Mouse (Mus musculus): ENCODE measurements around the gene Gtf2h3.
"Not testable (repeated sequence)": the region's sequence is repeated elsewhere in the genome, so short reads cannot be mapped to it uniquely, and the experiment has no call there.

The Gtf2h3 gene

DNA sequence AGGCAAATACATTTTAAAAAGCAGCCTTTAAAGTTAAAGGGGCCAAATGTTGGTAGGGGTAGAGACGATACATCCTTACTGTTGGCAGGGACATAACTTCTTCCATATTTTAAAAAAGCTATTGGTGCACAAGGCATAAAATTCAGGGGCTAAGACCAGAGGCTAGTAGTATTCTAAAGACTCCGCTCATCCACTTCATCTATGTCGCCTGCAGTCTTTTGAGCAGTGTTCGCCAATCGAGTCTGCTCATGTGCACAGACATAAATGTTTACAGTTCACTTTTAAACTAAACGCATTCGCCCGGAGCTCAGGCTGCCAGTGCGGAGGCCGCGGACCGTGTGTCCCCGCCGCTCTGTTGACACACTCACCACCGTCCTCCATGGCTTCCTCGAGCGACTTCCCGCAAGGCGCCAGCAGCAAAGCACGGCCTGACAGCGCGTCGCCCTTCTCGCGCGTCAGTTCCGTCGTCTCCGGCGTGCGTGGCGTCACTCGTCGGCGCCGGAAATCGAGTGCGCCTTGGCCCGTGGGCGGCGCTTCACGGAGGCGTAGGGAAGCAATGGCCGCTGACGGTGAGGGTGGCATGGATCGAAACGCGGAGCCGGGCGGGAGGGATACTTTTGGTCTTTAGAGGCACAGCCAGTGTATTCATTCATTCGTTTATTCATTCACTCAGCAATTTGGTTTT lies at the start of gene Gtf2h3, which contains the start of gene Eif2b1:
Gene Gtf2h3 (plus strand): TSS at position 508 of the 685 bp plus-strand sequence.
Gene Eif2b1 (minus strand): TSS at position 499 of the 685 bp plus-strand sequence.
- peak; percentile 95 for DNase-seq

GRCm38 (mm10) chr5:124529191-124529651 lies 49.7 kb upstream of the Gtf2h3 start:
- no peak for DNase-seq

- no peak for DNase-seq
Observed at GRCm38 (mm10) chr5:124529697-124530096, 49.2 kb upstream of the Gtf2h3 start.

- peak; percentile 82 for DNase-seq
Observed at GRCm38 (mm10) chr5:124530655-124531582, 48.0 kb upstream of the Gtf2h3 start, which contains the start of gene Rilpl1. Gene Rilpl1 (minus strand): TSS chr5:124531391.

DNA sequence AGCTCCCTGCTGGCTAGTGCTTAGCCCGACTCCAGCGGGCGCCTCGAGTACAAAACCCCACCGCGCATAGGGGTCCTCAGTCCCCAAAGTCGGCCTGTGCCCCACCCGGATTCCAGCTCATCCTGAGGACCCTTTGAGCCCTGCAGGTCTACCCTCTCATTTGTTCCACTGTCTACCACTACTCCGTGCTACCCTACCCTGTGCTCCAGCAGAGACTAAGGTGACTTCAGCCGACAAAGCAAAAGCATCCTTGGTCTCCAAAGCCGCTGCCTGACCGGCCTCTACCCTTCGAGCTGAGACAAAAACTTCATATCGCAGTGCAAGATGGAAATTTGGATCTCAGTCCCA lies 47.4 kb upstream of the Gtf2h3 start:
- DNase-seq: no peak

DNA sequence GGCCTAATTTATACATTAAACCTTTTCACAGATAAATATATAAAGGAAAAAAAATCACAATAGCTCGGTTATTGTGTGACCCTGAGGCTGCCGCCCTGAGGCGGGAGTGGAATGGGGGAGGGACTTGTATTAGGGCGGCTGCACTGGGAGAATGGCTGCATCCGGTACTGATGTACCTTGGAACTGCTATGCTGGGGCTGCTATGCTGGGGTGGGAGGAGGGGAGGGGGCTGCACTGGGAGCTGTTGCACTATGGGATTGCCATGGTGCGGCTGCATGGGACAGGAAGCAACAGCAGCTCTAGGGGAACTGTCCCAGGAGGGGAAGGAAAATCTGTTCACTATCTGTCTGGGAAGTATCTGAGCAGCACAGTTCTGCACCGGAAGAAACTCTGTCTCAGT lies 46.5 kb upstream of the Gtf2h3 start:
- no peak for DNase-seq

GRCm38 (mm10) chr5:124535016-124535415 lies 43.9 kb upstream of the Gtf2h3 start:
- DNase-seq: no peak

DNA sequence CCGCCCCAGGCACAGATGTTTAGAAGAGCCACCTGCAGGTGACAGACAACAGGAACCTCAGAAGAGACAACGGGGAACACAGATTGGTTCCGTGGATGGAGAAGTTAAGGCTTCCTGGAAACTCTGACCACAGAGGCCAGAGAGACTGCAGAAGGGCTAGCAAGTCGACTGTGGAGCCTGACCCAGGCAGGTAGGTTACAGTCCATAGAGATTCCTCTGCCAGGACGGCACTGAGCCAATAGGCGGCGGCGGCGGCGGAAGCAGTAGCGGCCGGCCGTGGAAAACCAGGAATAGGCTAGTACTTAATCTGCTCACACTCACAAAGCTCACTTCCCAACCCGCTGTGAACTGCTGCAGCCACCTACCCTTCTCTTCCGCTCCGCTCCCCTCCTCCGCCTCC lies 42.2 kb upstream of the Gtf2h3 start:
- DNase-seq: peak; percentile 43

DNA sequence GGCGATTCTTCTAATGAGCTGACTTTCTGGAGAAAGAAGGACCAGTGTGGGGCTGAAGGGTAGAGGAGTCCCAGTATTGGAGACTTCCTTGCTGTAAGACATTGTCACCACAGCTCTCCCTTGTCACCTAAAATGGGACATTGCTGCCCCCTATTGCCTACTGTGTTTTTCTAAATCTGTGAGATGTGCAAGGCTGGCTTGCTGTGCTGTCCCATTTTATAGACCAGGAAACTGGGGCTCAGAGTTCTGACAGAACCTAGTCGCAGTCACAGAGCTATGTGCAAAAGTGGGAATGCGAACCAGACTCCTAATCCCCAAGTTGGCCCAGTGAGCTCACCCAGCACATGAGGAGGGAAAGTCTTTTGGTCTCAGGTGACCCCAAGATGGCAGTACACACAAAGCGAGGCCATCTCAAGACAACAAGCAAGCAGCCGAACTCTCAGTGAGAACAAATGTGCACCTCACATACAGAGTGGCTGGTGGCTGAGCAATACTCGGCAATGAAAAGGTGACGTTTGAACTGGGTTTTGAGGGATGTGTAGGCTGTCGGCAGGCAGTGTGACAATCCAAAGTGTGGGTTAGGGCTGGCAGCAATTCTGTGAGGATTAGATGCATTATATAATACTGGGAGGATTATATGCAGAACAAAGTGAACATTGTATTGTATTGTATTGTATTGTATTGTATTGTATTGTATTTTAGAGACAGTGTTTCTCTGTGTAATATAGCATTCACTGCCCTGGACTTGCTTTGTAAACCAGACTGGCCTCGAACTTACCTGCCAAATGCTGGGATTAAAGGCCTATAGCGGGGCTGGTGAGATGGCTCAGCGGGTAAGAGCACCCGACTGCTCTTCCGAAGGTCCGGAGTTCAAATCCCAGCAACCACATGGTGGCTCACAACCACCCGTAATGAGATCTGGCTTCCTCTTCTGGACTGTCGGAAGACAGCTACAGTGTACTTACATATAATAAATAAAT lies 39.8 kb upstream of the Gtf2h3 start:
- peak; percentile 76 for DNase-seq

DNA sequence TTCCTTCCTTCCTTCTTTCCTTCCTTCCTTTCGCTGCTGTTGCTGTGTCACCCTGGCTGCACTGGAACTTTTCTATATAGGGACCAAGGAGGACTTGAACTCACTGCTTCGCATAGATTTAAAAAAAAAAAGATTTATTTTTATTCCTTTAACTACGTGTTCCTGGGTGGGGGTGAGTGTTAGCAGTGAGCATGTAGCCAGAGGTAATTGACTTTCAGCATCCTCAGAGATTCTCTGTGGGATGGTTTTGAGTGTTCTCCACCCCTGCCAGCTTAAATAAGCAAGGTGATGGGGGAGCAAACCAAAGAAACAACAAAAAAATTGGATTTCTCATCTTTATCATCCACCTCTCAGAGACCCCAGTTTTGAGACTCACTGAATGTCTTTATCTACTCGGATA lies 39.0 kb upstream of the Gtf2h3 start:
- no peak for DNase-seq

DNA sequence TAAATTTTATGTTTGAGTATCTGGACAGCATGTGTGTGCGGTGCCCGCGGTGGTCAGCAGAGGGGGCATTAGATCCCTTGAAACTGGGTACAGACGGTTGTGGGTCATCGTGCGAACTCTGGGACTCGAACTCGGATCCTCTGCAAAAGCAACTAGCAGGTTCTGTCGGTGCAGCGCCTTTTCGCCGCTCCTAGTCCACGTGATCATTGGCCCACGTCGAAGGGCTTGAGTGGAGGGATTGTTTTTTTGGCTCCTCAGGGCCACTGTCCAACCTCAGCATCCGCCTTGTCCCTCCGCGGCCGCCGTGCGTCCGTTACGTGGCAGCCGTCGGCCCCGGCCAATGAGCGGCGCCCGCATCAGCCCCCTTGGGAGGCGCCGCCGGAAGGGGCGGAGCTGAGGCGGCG lies 38.6 kb upstream of the Gtf2h3 start, which contains the start of gene Tmed2:
Gene Tmed2 (plus strand): TSS at position 313 of the 404 bp plus-strand sequence.
- peak; percentile 98 for DNase-seq

DNA sequence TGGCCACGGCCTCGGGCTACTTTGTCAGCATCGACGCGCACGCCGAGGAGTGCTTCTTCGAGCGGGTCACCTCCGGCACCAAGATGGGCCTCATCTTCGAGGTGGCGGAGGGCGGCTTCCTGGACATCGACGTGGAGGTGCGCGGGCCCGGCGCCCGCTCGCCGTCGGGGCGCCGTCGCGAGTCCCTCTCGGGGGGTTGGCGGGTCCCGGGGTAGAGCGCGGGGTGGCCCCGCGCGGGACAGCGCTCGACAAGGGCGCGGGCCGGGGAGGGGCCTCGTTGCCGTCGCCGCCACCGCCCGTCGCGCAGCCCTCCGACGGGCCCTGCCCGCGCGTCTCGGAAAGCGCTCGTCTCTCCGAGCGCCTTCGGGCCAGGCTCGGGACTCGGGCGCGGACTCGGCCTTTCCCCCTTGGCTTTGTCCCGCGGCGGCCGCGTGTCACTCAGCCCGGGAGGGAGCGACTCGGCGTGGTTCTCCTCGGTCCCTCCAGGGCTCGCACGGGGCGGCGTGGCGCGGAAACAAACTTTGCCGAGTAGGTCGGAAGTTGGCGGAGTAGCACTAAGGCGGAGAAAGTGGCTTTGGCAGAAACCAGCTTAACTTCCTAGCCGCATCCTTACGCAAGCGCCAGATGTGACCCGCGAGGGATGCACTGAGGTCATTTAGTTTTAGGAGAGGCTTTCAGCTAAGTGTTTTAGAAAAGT lies 37.9 kb upstream of the Gtf2h3 start:
- peak; percentile 60 for DNase-seq

GRCm38 (mm10) chr5:124541602-124541973 lies 37.4 kb upstream of the Gtf2h3 start:
- DNase-seq: no peak

GRCm38 (mm10) chr5:124550737-124551136 lies 28.2 kb upstream of the Gtf2h3 start:
- DNase-seq: not testable (repeated sequence)

DNA sequence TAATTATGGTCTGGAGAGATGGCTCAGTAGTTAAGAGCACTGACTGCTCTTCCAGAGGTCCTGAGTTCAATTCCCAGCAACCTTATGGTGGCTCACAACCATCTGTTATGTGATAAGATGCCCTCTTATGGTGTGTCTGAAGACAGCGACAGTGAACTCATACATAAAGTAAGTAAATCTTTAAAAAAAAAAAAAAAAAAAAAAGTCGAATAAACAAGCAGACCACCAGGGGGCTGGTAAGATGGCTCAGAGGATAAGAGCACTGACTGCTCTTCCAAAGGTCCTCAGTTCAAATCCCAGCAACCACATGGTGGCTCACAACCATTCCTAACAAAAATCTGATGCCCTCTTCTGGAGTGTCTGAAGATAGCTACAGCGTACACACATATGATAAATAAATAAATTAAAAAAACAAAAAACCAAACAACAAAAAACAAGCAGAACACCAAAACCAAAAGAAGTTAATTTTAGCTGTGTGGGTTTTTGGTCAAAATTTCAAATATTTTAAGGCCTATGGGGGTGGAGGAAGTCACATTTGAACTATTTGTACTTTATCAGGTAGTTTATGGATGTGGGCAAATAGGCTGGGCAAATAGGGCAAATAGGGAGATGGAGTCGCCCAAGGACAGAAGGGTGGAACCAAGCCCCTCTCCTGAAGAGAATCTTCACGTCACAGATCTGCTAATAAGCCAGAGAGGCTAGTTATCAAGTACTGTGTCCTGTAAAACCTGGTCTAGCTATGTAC lies 27.4 kb upstream of the Gtf2h3 start:
- not testable (repeated sequence) for DNase-seq

- DNase-seq: no peak
Observed at GRCm38 (mm10) chr5:124552094-124552472, 26.9 kb upstream of the Gtf2h3 start.

DNA sequence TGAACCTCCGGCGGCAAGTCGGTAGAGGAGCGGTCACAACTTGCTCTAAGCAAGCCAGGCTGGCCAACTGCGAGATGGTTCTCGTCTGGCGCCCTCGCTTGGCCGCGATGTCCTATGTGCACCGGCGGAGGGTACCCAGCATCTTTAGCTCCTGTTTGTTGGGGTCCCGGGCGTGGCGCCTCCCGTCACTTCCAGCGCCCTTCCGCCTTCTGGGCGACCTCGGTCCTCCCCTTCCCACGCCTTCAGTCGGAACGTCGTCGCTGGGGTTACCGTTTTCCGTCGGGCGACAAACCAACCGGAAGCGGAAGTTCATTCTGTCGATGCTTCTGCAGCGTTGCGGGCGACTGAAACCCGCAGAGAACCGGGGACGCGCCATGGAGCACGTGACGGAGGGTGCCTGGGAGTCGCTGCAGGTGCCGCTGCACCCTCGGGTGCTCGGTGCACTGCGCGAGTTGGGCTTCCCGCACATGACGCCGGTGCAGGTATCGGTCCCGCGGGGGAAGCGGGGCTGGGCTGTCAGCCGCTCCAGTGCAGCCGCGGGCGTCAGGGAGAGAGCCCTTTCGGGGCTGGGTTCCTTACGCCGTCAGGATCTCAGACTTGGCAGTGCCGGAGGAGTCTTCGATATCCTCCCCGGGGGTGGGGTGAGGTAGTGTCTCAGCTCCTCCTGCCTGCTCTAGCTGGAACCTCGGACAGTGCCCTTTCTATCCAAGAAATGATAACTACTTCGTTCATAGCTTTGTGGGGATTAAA lies 26.2 kb upstream of the Gtf2h3 start, which contains the start of gene Ddx55:
Gene Ddx55 (plus strand): TSS at position 307 of the 750 bp plus-strand sequence.
- DNase-seq: peak; percentile 92

- no peak for DNase-seq
Observed at GRCm38 (mm10) chr5:124553607-124554006, 25.3 kb upstream of the Gtf2h3 start.

DNA sequence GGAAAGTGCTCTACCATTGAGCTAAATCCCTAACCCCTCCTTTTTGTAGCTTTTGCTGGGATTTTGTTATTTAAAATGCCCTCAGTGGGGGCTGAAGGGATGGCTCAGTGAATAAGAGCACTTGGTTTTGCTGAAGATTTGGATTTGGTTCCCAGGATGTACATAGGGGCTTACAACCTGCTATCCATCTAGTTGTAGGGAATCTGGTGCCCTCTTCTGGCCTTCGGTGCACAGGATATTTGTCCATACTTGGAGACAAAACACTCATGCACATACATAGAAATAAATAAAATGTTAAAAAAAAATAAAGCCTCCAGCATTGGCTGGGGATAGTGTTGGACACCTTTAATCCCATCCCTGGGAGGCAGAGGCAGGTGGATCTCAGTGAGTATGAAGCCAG lies 23.8 kb upstream of the Gtf2h3 start:
- no peak for DNase-seq

DNA sequence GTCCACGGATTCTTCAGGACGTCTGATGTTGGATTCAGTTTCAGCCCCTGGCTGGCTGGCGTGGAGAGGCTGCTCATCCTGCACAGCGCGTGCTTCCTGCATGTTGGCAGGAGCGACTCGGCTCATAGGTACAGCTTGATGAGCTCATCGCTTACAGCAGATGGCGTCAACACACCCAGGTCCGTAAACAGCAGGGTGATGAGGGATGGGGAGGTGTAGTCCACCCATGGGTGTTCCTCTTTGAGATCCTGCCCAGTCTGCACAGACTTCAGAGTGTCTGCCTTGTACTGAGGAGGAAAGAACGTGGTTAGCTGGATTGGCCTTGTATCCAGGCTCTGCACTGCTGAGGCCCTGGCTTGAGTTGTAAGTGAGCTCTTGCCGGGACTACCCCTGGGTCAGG lies 7.9 kb upstream of the Gtf2h3 start:
- peak; percentile 75 for DNase-seq
